In the genomic region with DNA sequence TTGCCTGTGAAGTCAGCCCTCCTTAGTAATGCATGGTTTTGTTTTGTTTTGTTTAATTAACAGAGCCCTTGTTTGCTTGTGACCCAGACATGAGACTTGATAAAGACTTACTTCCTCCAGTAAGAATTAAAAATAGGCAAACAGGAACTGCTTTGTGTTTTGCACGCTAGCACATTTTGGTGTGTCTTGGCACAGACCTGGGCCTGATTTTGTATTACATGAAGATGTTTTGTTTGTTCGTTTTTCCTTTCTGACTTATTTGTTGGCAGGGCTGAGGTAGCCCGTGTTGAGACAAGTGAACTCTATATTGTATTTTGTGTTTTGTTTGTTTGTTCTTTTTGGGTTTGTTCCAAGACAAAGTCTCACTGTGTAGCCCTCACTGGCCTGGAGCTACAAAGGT, we compare ENCODE assay signal across 1 mouse cellular context.
TF ChIP-seq lines count a peak whose summit lies in the region.

No protein-coding gene starts in this region.

TF ChIP-seq in MEL, 35 proteins besides CTCF, POLR2A, EP300 and RAD21 (continued from another document):
- TF ChIP-seq TBP (IDR thresholded peaks at IDR 0.05; ENCODE audit: low read depth, low read length) (no peak), NELFE (IDR thresholded peaks at IDR 0.05; ENCODE audit: low read depth, low read length) (no peak), SIN3A (IDR thresholded peaks at IDR 0.05; ENCODE audit: low read length) (peak; percentile 76), GATA1 (IDR thresholded peaks at IDR 0.05; ENCODE audit: low read depth, low read length) (peak; percentile 45; the same call in 1 of the 2 replicates), ZNF384 (IDR thresholded peaks at IDR 0.05; ENCODE audit: low read depth, low read length) (no peak), ETS1 (IDR thresholded peaks at IDR 0.05; ENCODE audit: low read depth, low read length) (peak; percentile 55), SMC3 (IDR thresholded peaks at IDR 0.05; ENCODE audit: low read depth, low read length) (no peak), ZKSCAN1 (IDR thresholded peaks at IDR 0.05; ENCODE audit: low read depth, low read length) (no peak), E2F4 (IDR thresholded peaks at IDR 0.05; ENCODE audit: borderline replicate concordance, low read depth, low read length) (no peak), MXI1 (IDR thresholded peaks at IDR 0.05; ENCODE audit: low read depth, low read length) (peak; percentile 77), POLR2AphosphoS5 (IDR thresholded peaks at IDR 0.05; ENCODE audit: borderline replicate concordance, low read depth, low read length) (no peak), ZC3H11A (IDR thresholded peaks at IDR 0.05; ENCODE audit: low read depth, low read length) (no peak), USF1 (IDR thresholded peaks at IDR 0.05; ENCODE audit: low read depth, low read length) (no peak), TAL1 (IDR thresholded peaks at IDR 0.05; ENCODE audit: low read length) (no peak), KAT2A (conservative IDR thresholded peaks at IDR 0.05; ENCODE audit: low read depth, low read length) (no peak), MEF2A (IDR thresholded peaks at IDR 0.05; ENCODE audit: extremely low read depth, insufficient replicate concordance, low read depth, low read length, poor library complexity, severe bottlenecking) (0 out of 2 replicates have a peak, but pooled peaks have one; percentile 42), MYB (IDR thresholded peaks at IDR 0.05; ENCODE audit: low read depth, low read length) (no peak), TCF12 (IDR thresholded peaks at IDR 0.05; ENCODE audit: low read depth, low read length) (no peak), MAX (IDR thresholded peaks at IDR 0.05; ENCODE audit: low read length) (peak; percentile 65; the same call in 1 of the 2 replicates), JUND (IDR thresholded peaks at IDR 0.05; ENCODE audit: low read depth, low read length) (no peak)
